Mouse (Mus musculus) kidney, adult 2 months (tissue): ENCODE measurements around the gene Trim26.

Source experiments
- CTCF ChIP-seq: fragments of 200-500 bp; conservative IDR thresholded peaks from 2 replicates; pipeline ENCODE4 v1.5.1; 2011; ENCODE audit warnings: low read depth, mild to moderate bottlenecking, control low read depth, low read length, moderate library complexity, mixed read lengths; ENCODE audit not compliant: insufficient read depth, insufficient read length
- POLR2A ChIP-seq: fragments of 200-500 bp; IDR thresholded peaks from one replicate; pipeline ENCODE4 v1.6.1; 2011; ENCODE audit warnings: low read depth, low read length, control low read depth

DNA sequence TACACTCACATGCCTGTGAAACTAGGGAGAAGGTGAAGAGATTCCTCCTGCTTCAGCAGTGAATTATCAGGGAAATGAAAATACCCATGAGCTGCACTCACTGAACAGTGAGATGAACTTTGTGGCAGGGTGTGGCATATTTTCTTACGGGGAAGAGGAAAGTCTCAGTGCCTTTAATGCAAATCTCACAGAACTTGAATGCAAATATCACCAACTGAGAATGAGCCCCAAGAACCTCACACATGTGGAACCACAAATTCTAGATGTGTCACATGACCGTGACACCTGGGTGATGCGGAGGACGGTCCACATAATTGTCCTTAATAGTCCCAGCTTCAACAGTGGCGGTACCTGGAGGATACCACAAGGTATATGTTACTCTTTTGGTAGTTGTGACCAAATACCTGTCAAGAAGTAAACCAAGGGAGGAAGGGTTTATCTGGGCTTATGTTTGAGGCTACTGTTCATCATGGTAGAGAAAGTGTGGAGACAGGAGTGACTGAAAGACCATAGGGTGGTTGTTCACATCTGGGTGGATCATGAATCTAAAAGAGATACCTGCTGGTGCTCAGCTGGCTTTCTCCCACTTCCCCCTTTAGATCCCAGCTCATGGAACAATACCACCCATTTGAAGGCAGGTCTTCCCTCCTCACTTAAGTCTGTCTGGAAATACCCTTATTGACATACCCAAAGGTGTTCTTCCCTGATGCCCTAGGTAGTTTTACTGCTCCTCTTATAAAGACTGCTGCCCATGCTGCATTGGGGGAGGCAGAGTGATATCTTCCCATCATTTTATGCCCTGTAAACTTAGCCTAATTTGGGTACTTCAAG lies 53.4 kb downstream of the Trim26 start, which contains the start of gene Trim40:
- TF ChIP-seq POLR2A (no peak), CTCF (no peak)
